Mouse (Mus musculus) liver, postnatal 0 days (tissue): Measurements from ENCODE around the gene Klhl4. TPM values are rescaled to one million over a fixed set of nuclear protein-coding genes. Genes with fewer than 3 reads are reported as not detected.

ENCODE experiments used
- ATAC-seq: fragments of 200-750 bp; cut with Nextera tagmentation; 2 replicates; pipeline ENCODE4 v1.8.0; 2017; ENCODE audit warnings: mild to moderate bottlenecking, moderate library complexity
- DNase-seq: peaks from one replicate; pipeline ENCODE4 v3.0.0-alpha.2; 2016
- H3K27ac ChIP-seq: fragments of 300-500 bp; sonication (generic); 2 replicates; pipeline ENCODE4 v1.5.1; 2014; ENCODE audit warnings: antibody characterized with exemption, moderate library complexity, mild to moderate bottlenecking, low read depth
- H3K27me3 ChIP-seq: fragments of 300-500 bp; sonication (generic); 2 replicates; pipeline ENCODE4 v1.6.1; 2014; ENCODE audit warnings: low read length, control low read depth, mixed read lengths; ENCODE audit not compliant: insufficient read depth
- H3K36me3 ChIP-seq: fragments of 300-500 bp; sonication (generic); replicated peaks from 2 replicates; pipeline ENCODE4 v1.6.1; 2014; ENCODE audit warnings: mild to moderate bottlenecking, control low read depth, low read length, moderate library complexity, mixed read lengths; ENCODE audit not compliant: insufficient read depth
- H3K4me1 ChIP-seq: fragments of 300-500 bp; sonication (generic); 2 replicates; pipeline ENCODE4 v1.6.1; 2014; ENCODE audit warnings: antibody characterized with exemption, mild to moderate bottlenecking, control low read depth; ENCODE audit not compliant: insufficient read depth
- H3K4me2 ChIP-seq: fragments of 300-500 bp; sonication (generic); 2 replicates; pipeline ENCODE4 v1.6.1; 2014; ENCODE audit warnings: low read depth, mild to moderate bottlenecking, low read length, moderate library complexity, mixed read lengths
- H3K4me3 ChIP-seq: fragments of 300-500 bp; sonication (generic); 2 replicates; pipeline ENCODE4 v1.5.1; 2014; ENCODE audit warnings: low read depth, low read length
- H3K9ac ChIP-seq: fragments of 300-500 bp; sonication (generic); replicated peaks from 2 replicates; pipeline ENCODE4 v1.6.1; 2014; ENCODE audit warnings: mild to moderate bottlenecking, moderate library complexity
- H3K9me3 ChIP-seq: fragments of 300-500 bp; sonication (generic); 2 replicates; pipeline ENCODE4 v1.6.1; 2016; ENCODE audit warnings: mild to moderate bottlenecking, control low read depth, low read length, mixed read lengths
- CTCF ChIP-seq: sonication (generic); IDR thresholded peaks from 2 replicates; pipeline ENCODE4 v1.5.1; 2016; ENCODE audit warnings: antibody characterized with exemption, low read depth
- EP300 ChIP-seq: IDR thresholded peaks from 2 replicates; pipeline ENCODE4 v1.6.1; 2016; ENCODE audit warnings: antibody characterized with exemption, low read depth, mild to moderate bottlenecking
- WGBS: fragments of 180-500 bp; shearing (Covaris S2); extraction: QIAGEN DNeasy Blood & Tissue Kit; methylation state at CpG from one replicate; pipeline ENCODE4 v1.1.7; 2014; ENCODE audit not compliant: insufficient replicate concordance; 5-methylcytosine and 5-hydroxymethylcytosine counted together
- polyA plus RNA-seq: library from polyadenylated mRNA; unstranded; fragments of >200 nt; fragmentation: Nextera tagmentation; extraction: Ambion mirVana; gene quantifications from 2 replicates; pipeline ENCODE4 v1.2.1, GENCODE M21; 2015

Klhl4 gene
- polyA plus RNA-seq, result 1.2 and 1.3 TPM in 2 replicates

DNA sequence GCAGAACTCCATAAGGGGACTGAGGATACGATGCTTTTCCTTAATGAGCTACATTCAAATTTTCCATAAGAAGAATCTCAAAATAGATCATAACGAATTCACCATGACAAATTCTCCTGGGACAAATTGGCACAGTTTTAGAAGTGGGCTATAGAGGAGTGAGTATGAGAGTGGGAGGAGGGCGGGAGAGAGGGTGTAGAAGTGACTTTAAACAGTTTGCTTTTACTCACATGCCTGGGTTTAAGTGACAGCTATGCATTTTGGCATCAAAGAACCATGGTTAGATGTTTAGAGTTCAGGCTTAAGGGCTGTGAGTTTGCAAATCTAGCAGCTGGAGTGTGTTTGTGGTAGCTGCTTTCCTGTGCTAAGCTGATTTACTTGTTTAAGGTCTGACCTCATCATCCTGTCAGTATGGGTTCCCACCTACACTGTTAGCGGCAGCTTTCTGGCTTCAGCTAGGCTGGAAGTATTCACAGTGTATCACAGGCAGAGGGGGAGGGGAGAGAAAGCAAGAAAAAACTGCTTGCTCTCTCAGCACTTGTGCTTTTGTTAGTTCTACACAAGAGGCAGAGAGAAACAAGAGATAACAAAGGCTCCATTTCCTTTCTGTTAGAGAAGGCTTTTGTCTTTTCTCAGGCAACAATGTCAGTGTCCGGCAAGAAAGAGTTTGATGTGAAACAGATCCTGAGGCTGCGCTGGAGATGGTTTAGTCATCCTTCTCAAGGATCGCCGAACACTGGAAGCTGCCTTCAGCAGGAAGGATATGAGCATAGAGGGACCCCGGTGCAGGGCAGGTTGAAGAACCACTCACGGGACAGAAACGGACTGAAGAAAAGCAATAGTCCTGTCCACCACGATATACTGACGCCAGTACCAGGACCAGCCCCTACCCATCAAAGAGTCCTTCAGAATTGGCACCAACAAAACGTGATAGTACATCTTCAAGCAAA, at the start of gene Klhl4:
Klhl4 (plus strand) TSS at position 552 of the 950 bp plus-strand sequence.
- H3K4me3 ChIP-seq, result no peak within 1 kb of the TSS
- 35% methylated on average over 14 of the region's 14 CpGs for WGBS
- H3K9ac ChIP-seq, result no peak within 1 kb of the TSS
- DNase-seq (no peak), ATAC-seq (0 out of 2 replicates have a peak, but pooled peaks have one; percentile 15)
- no peaks in the 10 kb centered on the region for H3K4me1 ChIP-seq
- H3K27me3 ChIP-seq, result no peaks in the 10 kb centered on the region
- no peaks in the 10 kb centered on the region for H3K9me3 ChIP-seq
- peak within 1 kb of the TSS; percentile 5; the same call in 1 of the 2 replicates for H3K4me2 ChIP-seq
- H3K36me3 ChIP-seq, result no peaks in the 10 kb centered on the region
- no peak within 1 kb of the TSS for H3K27ac ChIP-seq
- TF ChIP-seq EP300 (no peak), CTCF (no peak)

DNA sequence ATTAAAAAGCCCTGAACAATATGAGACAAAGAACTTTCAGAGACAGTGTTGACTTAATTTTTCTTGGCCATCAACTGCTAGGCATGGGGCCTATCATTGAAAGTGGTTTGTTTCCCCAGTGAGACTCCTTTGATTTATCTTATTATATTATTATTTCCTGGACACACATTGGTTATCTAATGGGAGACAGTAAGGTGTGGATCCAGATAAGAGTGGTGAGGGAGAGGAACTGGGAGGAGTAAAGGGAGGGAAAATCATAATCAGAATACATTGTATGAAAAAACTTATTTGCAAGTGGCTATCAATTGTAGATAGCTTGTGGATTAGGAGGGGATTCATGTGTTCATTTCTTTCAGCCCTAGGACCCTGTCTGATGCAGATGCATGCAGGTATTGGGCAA, 10.0 kb downstream of the Klhl4 start:
- Histone ChIP-seq H3K4me3 (no peak overlapping the region), H3K27ac (no peak overlapping the region), H3K4me2 (no peak overlapping the region), H3K36me3 (no peaks in the 10 kb centered on the region), H3K27me3 (no peaks in the 10 kb centered on the region), H3K9me3 (no peaks in the 10 kb centered on the region), H3K4me1 (no peaks in the 10 kb centered on the region), H3K9ac (no peak overlapping the region)
- no peak for ATAC-seq
- TF ChIP-seq EP300 (no peak), CTCF (no peak)
- no peak for DNase-seq

DNA sequence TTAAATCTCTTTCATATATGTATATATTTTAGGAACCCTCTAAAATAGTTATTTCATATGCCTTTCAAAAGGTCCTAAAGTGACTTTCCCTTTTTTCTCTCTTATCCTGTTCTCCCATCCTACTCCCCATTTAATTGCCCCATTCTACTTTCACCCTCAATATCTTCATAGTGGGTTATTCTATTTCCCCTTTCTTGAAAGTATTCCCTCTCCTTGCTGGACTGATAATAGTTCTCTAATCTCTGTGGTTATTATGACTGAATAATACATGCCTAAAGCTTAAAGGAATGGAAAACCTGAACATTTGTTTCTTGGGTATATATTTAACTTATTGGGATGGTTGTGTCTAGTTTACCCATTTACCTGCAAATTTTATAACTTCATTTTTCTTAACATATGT, 12.6 kb downstream of the Klhl4 start:
- no peak overlapping the region for H3K4me2 ChIP-seq
- H3K27ac ChIP-seq, result no peak overlapping the region
- ATAC-seq (no peak), DNase-seq (no peak)
- H3K4me3 ChIP-seq, result no peak overlapping the region
- no peaks in the 10 kb centered on the region for H3K27me3 ChIP-seq
- H3K4me1 ChIP-seq, result no peaks in the 10 kb centered on the region
- no peak for TF ChIP-seq CTCF
- no peak for TF ChIP-seq EP300
- H3K9ac ChIP-seq, result no peak overlapping the region
- no peaks in the 10 kb centered on the region for H3K36me3 ChIP-seq
- H3K9me3 ChIP-seq, result no peaks in the 10 kb centered on the region

- ATAC-seq (no peak), DNase-seq (no peak)
- 35% methylated on average over 3 of the region's 3 CpGs for WGBS
- H3K4me3 ChIP-seq, result no peak overlapping the region
- no peaks in the 10 kb centered on the region for H3K36me3 ChIP-seq
- H3K27ac ChIP-seq, result no peak overlapping the region
- no peaks in the 10 kb centered on the region for H3K9me3 ChIP-seq
- H3K27me3 ChIP-seq, result no peaks in the 10 kb centered on the region
- no peak overlapping the region for H3K4me2 ChIP-seq
- no peaks in the 10 kb centered on the region for H3K4me1 ChIP-seq
- no peak overlapping the region for H3K9ac ChIP-seq
- no peak for TF ChIP-seq EP300
- TF ChIP-seq CTCF, result peak; percentile 45
These were observed 84.0 kb downstream of the Klhl4 start for GRCm38 (mm10) chrX:114558141-114558540.

DNA sequence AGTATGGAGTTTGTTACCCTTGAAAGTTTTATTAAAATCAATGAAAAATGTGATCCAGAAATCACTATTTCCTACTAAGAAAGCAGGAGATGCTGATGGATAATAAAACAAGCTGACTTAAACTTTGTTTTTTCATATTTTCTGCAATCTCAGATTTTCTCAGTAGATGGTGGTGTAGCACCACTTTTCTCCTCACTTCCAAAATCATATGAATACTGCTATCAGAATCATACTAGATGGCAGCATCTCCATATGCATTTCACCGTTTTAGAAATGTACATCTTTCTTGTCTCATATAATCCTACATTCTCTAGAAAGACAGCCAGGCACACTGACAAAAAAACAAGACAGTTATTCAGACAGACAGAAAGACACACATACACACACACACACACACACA, 108.2 kb downstream of the Klhl4 start:
- 68% methylated on average over 1 of the region's 1 CpGs for WGBS
- Histone ChIP-seq H3K4me2 (no peak overlapping the region), H3K4me1 (no peaks in the 10 kb centered on the region), H3K27ac (no peak overlapping the region), H3K9ac (no peak overlapping the region), H3K4me3 (no peak overlapping the region), H3K27me3 (no peaks in the 10 kb centered on the region), H3K9me3 (no peaks in the 10 kb centered on the region), H3K36me3 (no peaks in the 10 kb centered on the region)
- no peak for DNase-seq
- ATAC-seq, result no peak
- TF ChIP-seq CTCF, result no peak
- no peak for TF ChIP-seq EP300
